Mouse (Mus musculus) gastrocnemius, adult 2 months (tissue): ENCODE data around the gene Gm11034. TPM values are rescaled to one million over a fixed set of nuclear protein-coding genes. Genes with fewer than 3 reads are reported as not detected.
A peak's percentile ranks its signal among the peaks of the same experiment; 100 is the strongest.

ENCODE experiments used
- DNase-seq: peaks from one replicate; pipeline ENCODE4 v3.0.0; 2022
- H3K27ac ChIP-seq: fragments of 200-600 bp; 2 replicates; pipeline ENCODE4 v1.8.1; 2022; ENCODE audit warnings: mild to moderate bottlenecking
- H3K4me3 ChIP-seq: fragments of 200-600 bp; 2 replicates; pipeline ENCODE4 v1.8.1; 2022; ENCODE audit warnings: mild to moderate bottlenecking, moderate library complexity
- CTCF ChIP-seq: fragments of 200-600 bp; IDR thresholded peaks from 2 replicates; pipeline ENCODE4 v1.8.1; 2022; ENCODE audit warnings: antibody characterized with exemption, mild to moderate bottlenecking, moderate library complexity
- intact Hi-C: fragments of 180-260 bp; cut with DNase I; formaldehyde crosslinking; loops from one replicate; pipeline ENCODE4 v1.15.1; 2025
- long read RNA-seq, 2 experiments: library from polyadenylated mRNA; stranded (forward); transcript quantifications; one replicate each; pipeline ENCODE4 v2.0.0; 2021
- total RNA-seq, 2 experiments: library from RNA; stranded (reverse); gene quantifications; 2 replicates each; pipeline ENCODE4 v1.2.3; 2021

Gm11034 gene
- not detected for total RNA-seq
- long read RNA-seq, experiment 1, result 0 reads
- long read RNA-seq, experiment 2, result 0 reads

- no peak for DNase-seq
- no peak within 1 kb of the TSS for H3K4me3 ChIP-seq
- TF ChIP-seq CTCF, result no peak
- intact Hi-C loops, result no loop called here
- no peak within 1 kb of the TSS for H3K27ac ChIP-seq
Observed at GRCm38 (mm10) chr8:72213536-72213935, at the start of gene Gm11034. Gene Gm11034 (minus strand): TSS chr8:72213636.

GRCm38 (mm10) chr8:72262756-72263155 lies 49.3 kb upstream of the Gm11034 start:
- Histone ChIP-seq H3K27ac (peak overlapping the region; percentile 74), H3K4me3 (no peak overlapping the region)
- no peak for TF ChIP-seq CTCF
- DNase-seq, result no peak
- intact Hi-C loops, result loop anchor here (1.0 kb wide), 1 partner anchor 104 kb away; no protein-coding TSS in a partner anchor

- H3K27ac ChIP-seq, result peak overlapping the region; percentile 74
- no peak overlapping the region for H3K4me3 ChIP-seq
- peak; percentile 68 for TF ChIP-seq CTCF
- DNase-seq, result peak; percentile 58
- intact Hi-C loops, result loop anchor here (1.0 kb wide), 1 partner anchor 104 kb away; no protein-coding TSS in a partner anchor
Observed at GRCm38 (mm10) chr8:72261872-72262271, 48.4 kb upstream of the Gm11034 start.

GRCm38 (mm10) chr8:72261431-72261830 lies 48.0 kb upstream of the Gm11034 start:
- no peak for TF ChIP-seq CTCF
- no peak for DNase-seq
- Histone ChIP-seq H3K4me3 (no peak overlapping the region), H3K27ac (peak overlapping the region; percentile 74)
- intact Hi-C loops, result no loop called here

- peak; percentile 42 for DNase-seq
- intact Hi-C loops, result no loop called here
- TF ChIP-seq CTCF, result peak; percentile 67
- peak overlapping the region; percentile 74 for H3K27ac ChIP-seq
- no peak overlapping the region for H3K4me3 ChIP-seq
Observed at GRCm38 (mm10) chr8:72261019-72261418, 47.6 kb upstream of the Gm11034 start.

GRCm38 (mm10) chr8:72260585-72260984 lies 47.1 kb upstream of the Gm11034 start:
- H3K27ac ChIP-seq, result peak overlapping the region; percentile 74
- intact Hi-C loops, result no loop called here
- DNase-seq, result peak; percentile 48
- no peak overlapping the region for H3K4me3 ChIP-seq
- TF ChIP-seq CTCF, result no peak

- H3K4me3 ChIP-seq, result no peak overlapping the region
- H3K27ac ChIP-seq, result peak overlapping the region; percentile 74; the same call in 1 of the 2 replicates
- no peak for DNase-seq
- TF ChIP-seq CTCF, result no peak
- intact Hi-C loops, result no loop called here
Observed at GRCm38 (mm10) chr8:72259862-72260261, 46.4 kb upstream of the Gm11034 start.

GRCm38 (mm10) chr8:72257902-72258238 lies 44.4 kb upstream of the Gm11034 start:
- Histone ChIP-seq H3K27ac (no peak overlapping the region), H3K4me3 (no peak overlapping the region)
- DNase-seq, result no peak
- TF ChIP-seq CTCF, result no peak
- intact Hi-C loops, result loop anchor here (1.0 kb wide), 1 partner anchor 108 kb away; no protein-coding TSS in a partner anchor

- peak; percentile 54 for TF ChIP-seq CTCF
- intact Hi-C loops, result no loop called here
- H3K27ac ChIP-seq, result no peak overlapping the region
- H3K4me3 ChIP-seq, result no peak overlapping the region
- peak; percentile 48 for DNase-seq
Observed at GRCm38 (mm10) chr8:72257171-72257901, 43.9 kb upstream of the Gm11034 start.

- H3K27ac ChIP-seq, result no peak overlapping the region
- DNase-seq, result no peak
- TF ChIP-seq CTCF, result no peak
- intact Hi-C loops, result loop anchor here (5.0 kb wide), 1 partner anchor 82 kb away; the partner anchor contains the start of gene Rab8a
- H3K4me3 ChIP-seq, result no peak overlapping the region
Observed at GRCm38 (mm10) chr8:72244610-72245009, 31.2 kb upstream of the Gm11034 start.

GRCm38 (mm10) chr8:72242226-72242625 lies 28.8 kb upstream of the Gm11034 start:
- no peak for TF ChIP-seq CTCF
- Histone ChIP-seq H3K4me3 (no peak overlapping the region), H3K27ac (peak overlapping the region; percentile 99)
- intact Hi-C loops, result loop anchor here (5.0 kb wide), 1 partner anchor 80 kb away; the partner anchor contains the start of gene Rab8a
- DNase-seq, result no peak

- H3K4me3 ChIP-seq, result peak overlapping the region; percentile 93
- intact Hi-C loops, result loop anchor here (5.0 kb wide), 1 partner anchor 79 kb away; the partner anchor contains the start of gene Rab8a
- DNase-seq, result no peak
- peak overlapping the region; percentile 99 for H3K27ac ChIP-seq
- TF ChIP-seq CTCF, result no peak
Observed at GRCm38 (mm10) chr8:72240951-72241350, 27.5 kb upstream of the Gm11034 start.

- TF ChIP-seq CTCF, result no peak
- no peak for DNase-seq
- peak overlapping the region; percentile 99 for H3K27ac ChIP-seq
- intact Hi-C loops, result loop anchor here (5.0 kb wide), 1 partner anchor 78 kb away; the partner anchor contains the start of gene Rab8a
- peak overlapping the region; percentile 93 for H3K4me3 ChIP-seq
Observed at GRCm38 (mm10) chr8:72240403-72240763, 26.9 kb upstream of the Gm11034 start.
